Mouse (Mus musculus): ENCODE data around the gene Btnl10. TPM values are rescaled to one million over a fixed set of nuclear protein-coding genes. Genes with fewer than 3 reads are reported as not detected.

Gene Btnl10
- polyA plus RNA-seq, 1 experiment from 2014 or later, result not detected

DNA sequence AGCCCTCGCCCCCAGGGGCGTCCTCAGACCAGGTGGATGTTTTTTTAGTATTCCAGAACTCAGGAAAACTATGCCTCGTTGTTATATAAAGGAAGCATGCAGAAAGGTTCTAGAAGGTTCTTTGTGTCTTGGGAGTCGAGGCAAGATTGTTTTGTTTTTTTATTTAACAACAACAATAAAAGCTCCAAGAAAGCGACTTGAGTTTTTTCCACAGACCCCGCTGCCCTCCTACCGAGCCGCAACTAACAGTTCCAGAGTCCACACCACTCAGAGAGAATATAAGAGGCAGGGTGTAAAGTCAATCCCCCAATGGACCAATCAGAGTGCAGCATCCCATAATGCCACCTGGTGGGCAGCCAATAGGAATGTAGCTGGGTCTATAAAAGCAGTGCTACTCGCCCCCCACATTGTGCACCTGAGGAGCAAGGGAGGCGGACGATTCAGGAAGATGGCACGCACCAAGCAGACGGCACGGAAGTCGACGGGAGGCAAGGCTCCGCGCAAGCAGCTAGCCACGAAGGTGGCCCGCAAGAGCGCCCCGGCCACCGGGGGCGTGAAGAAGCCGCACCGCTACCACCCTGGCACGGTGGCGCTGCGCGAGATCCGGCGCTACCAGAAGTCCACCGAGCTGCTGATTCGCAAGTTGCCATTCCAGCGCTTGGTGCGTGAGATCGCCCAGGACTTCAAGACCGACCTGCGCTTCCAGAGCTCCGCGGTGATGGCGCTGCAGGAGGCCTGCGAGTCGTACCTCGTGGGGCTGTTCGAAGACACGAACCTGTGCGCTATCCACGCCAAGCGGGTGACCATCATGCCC is 43.9 kb downstream of the Btnl10 start:
- no peak overlapping the region for H3K4me2 ChIP-seq (ENCODE audit: low read depth, low read length)
- H3K9me3 ChIP-seq (ENCODE audit: control insufficient read depth, low read length), result no peaks in the 10 kb centered on the region
- no peak overlapping the region for H3K9ac ChIP-seq (replicated peaks; ENCODE audit: low read depth, low read length)
- H3K4me1 ChIP-seq (ENCODE audit: control insufficient read depth, insufficient read depth, low read length), result peaks cover 22% of the 10 kb centered on the region
- H3K4me3 ChIP-seq (ENCODE audit: low read depth, low read length), result no peak overlapping the region
- H3K27ac ChIP-seq (ENCODE audit: low read depth, low read length), result no peak overlapping the region
- no peak for ATAC-seq (ENCODE audit: low read depth)
- H3K27me3 ChIP-seq (ENCODE audit: control insufficient read depth, insufficient read depth, low read length), result no peaks in the 10 kb centered on the region
- no peaks in the 10 kb centered on the region for H3K36me3 ChIP-seq (ENCODE audit: control insufficient read depth, insufficient read depth, low read length)
- WGBS, result 64% methylated on average over 50 of the region's 50 CpGs

DNA sequence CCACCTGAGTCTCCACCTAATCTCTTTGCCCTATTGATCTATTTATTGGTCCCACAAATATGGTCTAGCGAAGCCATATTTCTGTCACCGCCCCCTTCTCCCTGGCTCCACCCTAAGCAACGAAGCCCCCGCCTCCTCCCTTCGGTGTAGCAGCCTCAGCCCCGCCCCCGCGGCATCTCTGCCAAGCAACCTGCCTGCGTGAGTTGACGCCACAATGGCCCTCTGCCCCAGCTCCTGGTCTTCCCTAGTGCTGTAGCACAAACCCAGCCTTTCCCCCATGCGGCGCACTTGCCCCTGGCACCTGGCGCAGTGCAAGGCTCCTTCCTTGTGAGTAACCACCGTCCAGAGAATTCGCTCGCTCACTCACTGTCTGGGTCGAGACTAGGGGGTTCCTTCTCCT is 45.8 kb downstream of the Btnl10 start:
- H3K27ac ChIP-seq (ENCODE audit: low read depth, low read length), result no peak overlapping the region
- no peak overlapping the region for H3K9ac ChIP-seq (replicated peaks; ENCODE audit: low read depth, low read length)
- H3K4me2 ChIP-seq (ENCODE audit: low read depth, low read length), result no peak overlapping the region
- peaks cover 6% of the 10 kb centered on the region; the same call in 1 of the 2 replicates for H3K4me1 ChIP-seq (ENCODE audit: control insufficient read depth, insufficient read depth, low read length)
- H3K36me3 ChIP-seq (ENCODE audit: control insufficient read depth, insufficient read depth, low read length), result no peaks in the 10 kb centered on the region; the same call in 1 of the 2 replicates
- H3K4me3 ChIP-seq (ENCODE audit: low read depth, low read length), result no peak overlapping the region
- H3K9me3 ChIP-seq (ENCODE audit: control insufficient read depth, low read length), result no peaks in the 10 kb centered on the region
- ATAC-seq (ENCODE audit: low read depth), result no peak
- no peaks in the 10 kb centered on the region for H3K27me3 ChIP-seq (ENCODE audit: control insufficient read depth, insufficient read depth, low read length)
- 35% methylated on average over 17 of the region's 17 CpGs for WGBS

DNA sequence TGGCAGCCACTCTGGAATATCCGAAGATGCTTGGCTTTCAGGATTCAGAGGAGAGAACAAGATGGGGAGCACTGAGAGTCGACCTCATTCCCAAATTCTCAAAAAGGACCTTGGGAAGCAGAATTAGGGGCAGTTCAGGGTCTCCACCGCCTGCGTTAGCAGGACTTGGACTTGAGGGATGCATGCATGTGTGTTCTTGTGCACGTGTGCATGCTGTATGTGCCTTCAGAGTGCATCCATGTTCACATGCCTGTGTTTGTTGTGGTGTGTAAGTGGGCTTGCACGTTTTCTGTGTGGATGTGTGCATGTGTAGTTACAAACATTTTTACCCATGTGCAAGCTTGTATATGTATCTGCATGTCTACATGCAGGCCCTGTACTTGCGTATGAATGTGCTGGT is 46.5 kb downstream of the Btnl10 start:
- WGBS, result 88% methylated on average over 7 of the region's 7 CpGs
- Histone ChIP-seq H3K9ac (replicated peaks; ENCODE audit: low read depth, low read length) (no peak overlapping the region), H3K27ac (ENCODE audit: low read depth, low read length) (no peak overlapping the region), H3K4me3 (ENCODE audit: low read depth, low read length) (no peak overlapping the region), H3K27me3 (ENCODE audit: control insufficient read depth, insufficient read depth, low read length) (no peaks in the 10 kb centered on the region), H3K4me1 (ENCODE audit: control insufficient read depth, insufficient read depth, low read length) (peaks cover 6% of the 10 kb centered on the region; the same call in 1 of the 2 replicates), H3K4me2 (ENCODE audit: low read depth, low read length) (no peak overlapping the region), H3K36me3 (ENCODE audit: control insufficient read depth, insufficient read depth, low read length) (no peaks in the 10 kb centered on the region; the same call in 1 of the 2 replicates), H3K9me3 (ENCODE audit: control insufficient read depth, low read length) (no peaks in the 10 kb centered on the region)
- ATAC-seq (ENCODE audit: low read depth), result no peak

DNA sequence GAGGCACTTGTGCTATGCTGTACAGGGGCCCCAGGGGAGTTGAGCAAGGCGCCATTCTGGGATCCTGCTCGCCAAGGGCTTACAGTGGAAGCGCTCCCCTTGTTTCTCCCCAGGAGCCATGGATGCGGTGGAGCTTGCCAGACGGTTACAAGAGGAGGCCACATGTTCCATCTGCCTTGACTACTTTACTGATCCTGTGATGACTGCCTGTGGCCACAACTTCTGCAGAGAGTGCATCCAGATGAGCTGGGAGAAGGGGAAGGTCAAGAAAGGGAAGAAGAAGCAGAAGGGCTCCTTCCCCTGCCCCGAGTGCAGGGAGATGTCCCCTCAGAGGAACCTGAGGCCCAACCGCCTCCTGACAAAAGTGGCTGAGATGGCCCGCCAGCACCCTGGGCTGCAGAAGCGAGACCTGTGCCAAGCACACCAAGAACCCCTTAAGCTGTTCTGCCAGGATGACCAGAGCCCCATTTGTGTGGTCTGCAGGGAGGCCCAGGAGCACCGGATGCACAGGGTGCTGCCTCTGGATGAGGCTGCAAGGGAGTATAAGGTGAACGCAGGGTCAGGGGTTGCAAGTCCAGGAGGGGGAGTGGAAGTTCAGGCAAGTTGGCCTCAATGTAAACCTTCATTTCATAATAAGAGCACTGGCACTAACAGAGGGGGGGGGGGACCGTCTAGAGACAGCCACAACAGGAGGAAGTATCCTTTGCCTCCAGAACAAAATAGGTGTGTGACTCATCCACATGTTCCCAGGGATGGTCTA is 47.5 kb downstream of the Btnl10 start:
- 48% methylated on average over 12 of the region's 12 CpGs for WGBS
- no peak overlapping the region for H3K9ac ChIP-seq (replicated peaks; ENCODE audit: low read depth, low read length)
- ATAC-seq (ENCODE audit: low read depth), result no peak

DNA sequence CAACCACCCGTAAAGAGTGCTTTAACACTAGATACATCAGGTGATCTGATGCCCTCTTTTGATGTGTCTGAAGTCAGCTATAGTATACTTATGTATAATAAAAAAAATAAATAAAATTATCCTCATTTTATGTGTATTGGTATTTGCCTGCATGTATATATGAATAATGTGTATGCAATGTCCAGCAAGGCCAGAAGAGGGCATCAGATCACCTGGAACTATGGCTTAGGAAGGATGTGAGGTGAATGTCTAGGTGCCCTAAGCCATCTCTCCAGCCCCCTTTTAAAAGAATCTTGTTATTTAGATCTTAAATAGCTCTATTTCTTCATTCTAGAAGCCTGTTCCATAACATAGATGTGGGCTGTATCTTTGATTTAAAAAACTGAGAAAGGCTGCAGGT is 49.6 kb downstream of the Btnl10 start:
- no peak for ATAC-seq (ENCODE audit: low read depth)
- Histone ChIP-seq H3K27ac (ENCODE audit: low read depth, low read length) (no peak overlapping the region), H3K27me3 (ENCODE audit: control insufficient read depth, insufficient read depth, low read length) (no peaks in the 10 kb centered on the region), H3K4me3 (ENCODE audit: low read depth, low read length) (no peak overlapping the region), H3K4me1 (ENCODE audit: control insufficient read depth, insufficient read depth, low read length) (no peaks in the 10 kb centered on the region), H3K9me3 (ENCODE audit: control insufficient read depth, low read length) (no peaks in the 10 kb centered on the region), H3K9ac (replicated peaks; ENCODE audit: low read depth, low read length) (no peak overlapping the region), H3K36me3 (ENCODE audit: control insufficient read depth, insufficient read depth, low read length) (no peaks in the 10 kb centered on the region; the same call in 1 of the 2 replicates), H3K4me2 (ENCODE audit: low read depth, low read length) (no peak overlapping the region)
- WGBS, result 93% methylated on average over 1 of the region's 1 CpGs

More for the DNA sequence above, 47.5 kb downstream of the Btnl10 start:
- no peaks in the 10 kb centered on the region; the same call in 1 of the 2 replicates for H3K36me3 ChIP-seq (ENCODE audit: control insufficient read depth, insufficient read depth, low read length)
- no peak overlapping the region for H3K4me2 ChIP-seq (ENCODE audit: low read depth, low read length)
- no peaks in the 10 kb centered on the region for H3K4me1 ChIP-seq (ENCODE audit: control insufficient read depth, insufficient read depth, low read length)
- no peaks in the 10 kb centered on the region for H3K27me3 ChIP-seq (ENCODE audit: control insufficient read depth, insufficient read depth, low read length)
- H3K9me3 ChIP-seq (ENCODE audit: control insufficient read depth, low read length), result no peaks in the 10 kb centered on the region
- no peak overlapping the region for H3K4me3 ChIP-seq (ENCODE audit: low read depth, low read length)
- H3K27ac ChIP-seq (ENCODE audit: low read depth, low read length), result no peak overlapping the region

DNA sequence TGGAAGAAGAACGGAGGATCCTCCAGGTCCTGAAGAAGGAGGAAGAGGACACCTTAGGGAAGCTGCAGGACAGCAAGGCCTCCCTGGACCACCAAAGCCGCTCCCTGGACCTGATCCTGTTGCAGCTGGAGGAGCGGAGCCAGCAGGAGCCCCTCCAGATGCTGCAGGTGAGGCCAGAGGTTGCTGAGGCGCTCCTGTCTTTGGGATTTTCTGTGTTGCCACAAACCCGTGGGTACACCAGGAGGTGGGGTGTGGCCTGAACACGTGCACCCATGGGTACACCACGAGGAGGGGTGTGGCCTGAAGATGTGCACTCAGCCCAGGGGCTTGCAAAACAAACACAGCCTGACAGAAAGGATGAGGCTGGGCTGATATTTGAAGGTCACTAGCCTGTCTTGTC is 50.8 kb downstream of the Btnl10 start:
- H3K4me3 ChIP-seq (ENCODE audit: low read depth, low read length), result no peak overlapping the region
- H3K36me3 ChIP-seq (ENCODE audit: control insufficient read depth, insufficient read depth, low read length), result no peaks in the 10 kb centered on the region; the same call in 1 of the 2 replicates
- no peak overlapping the region for H3K4me2 ChIP-seq (ENCODE audit: low read depth, low read length)
- ATAC-seq (ENCODE audit: low read depth), result no peak
- WGBS, result 88% methylated on average over 7 of the region's 7 CpGs
- no peak overlapping the region for H3K27ac ChIP-seq (ENCODE audit: low read depth, low read length)
- H3K27me3 ChIP-seq (ENCODE audit: control insufficient read depth, insufficient read depth, low read length), result no peaks in the 10 kb centered on the region
- no peak overlapping the region for H3K9ac ChIP-seq (replicated peaks; ENCODE audit: low read depth, low read length)
- H3K4me1 ChIP-seq (ENCODE audit: control insufficient read depth, insufficient read depth, low read length), result no peaks in the 10 kb centered on the region
- H3K9me3 ChIP-seq (ENCODE audit: control insufficient read depth, low read length), result no peaks in the 10 kb centered on the region

DNA sequence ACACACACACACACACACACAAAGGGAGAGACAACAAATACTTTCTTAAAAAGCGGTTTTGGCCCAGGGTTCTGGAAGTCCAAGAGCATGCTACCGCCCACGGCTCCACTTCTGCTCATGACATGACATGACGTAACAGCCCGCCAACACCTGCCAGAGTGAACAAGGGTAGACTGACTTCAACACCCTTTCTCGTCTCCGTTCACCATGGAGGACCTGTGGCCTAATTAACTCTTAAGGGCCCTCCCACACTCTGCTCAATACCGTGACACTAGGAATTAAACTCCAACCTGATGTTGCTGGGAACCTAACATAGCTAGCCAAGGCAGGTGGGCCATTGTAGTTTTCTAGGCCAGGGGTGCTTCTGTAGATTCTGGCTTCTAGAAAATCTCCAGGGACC is 51.3 kb downstream of the Btnl10 start:
- Histone ChIP-seq H3K9me3 (ENCODE audit: control insufficient read depth, low read length) (no peaks in the 10 kb centered on the region), H3K36me3 (ENCODE audit: control insufficient read depth, insufficient read depth, low read length) (no peaks in the 10 kb centered on the region; the same call in 1 of the 2 replicates), H3K27ac (ENCODE audit: low read depth, low read length) (no peak overlapping the region), H3K4me2 (ENCODE audit: low read depth, low read length) (no peak overlapping the region), H3K4me1 (ENCODE audit: control insufficient read depth, insufficient read depth, low read length) (no peaks in the 10 kb centered on the region), H3K9ac (replicated peaks; ENCODE audit: low read depth, low read length) (no peak overlapping the region), H3K4me3 (ENCODE audit: low read depth, low read length) (no peak overlapping the region), H3K27me3 (ENCODE audit: control insufficient read depth, insufficient read depth, low read length) (no peaks in the 10 kb centered on the region)
- no peak for ATAC-seq (ENCODE audit: low read depth)
- WGBS, result 94% methylated on average over 8 of the region's 8 CpGs

DNA sequence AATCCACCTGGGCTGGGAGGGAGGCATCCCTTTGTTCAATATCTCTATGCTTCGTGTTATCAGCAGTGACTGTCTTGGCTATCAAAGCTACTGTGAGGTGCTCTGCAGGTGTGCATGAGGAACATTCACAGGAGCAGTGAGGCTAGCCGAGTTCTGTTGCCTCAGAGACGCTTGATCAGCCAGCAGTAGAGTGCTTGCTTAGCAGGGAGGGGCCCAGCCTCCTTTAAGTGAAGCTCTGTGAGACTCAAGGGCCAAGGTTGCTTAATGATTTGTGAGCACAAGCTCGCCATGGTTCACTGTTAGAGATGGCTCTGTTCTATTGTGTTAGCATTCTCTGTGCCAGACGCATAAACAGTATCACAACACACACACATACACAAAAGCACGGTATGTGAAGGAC is 52.0 kb downstream of the Btnl10 start:
- no peaks in the 10 kb centered on the region for H3K27me3 ChIP-seq (ENCODE audit: control insufficient read depth, insufficient read depth, low read length)
- ATAC-seq (ENCODE audit: low read depth), result no peak
- H3K4me3 ChIP-seq (ENCODE audit: low read depth, low read length), result no peak overlapping the region
- WGBS, result 86% methylated on average over 6 of the region's 6 CpGs
- no peak overlapping the region for H3K27ac ChIP-seq (ENCODE audit: low read depth, low read length)
- H3K4me2 ChIP-seq (ENCODE audit: low read depth, low read length), result no peak overlapping the region
- no peaks in the 10 kb centered on the region for H3K4me1 ChIP-seq (ENCODE audit: control insufficient read depth, insufficient read depth, low read length)
- no peaks in the 10 kb centered on the region for H3K9me3 ChIP-seq (ENCODE audit: control insufficient read depth, low read length)
- H3K36me3 ChIP-seq (ENCODE audit: control insufficient read depth, insufficient read depth, low read length), result no peaks in the 10 kb centered on the region; the same call in 1 of the 2 replicates
- H3K9ac ChIP-seq (replicated peaks; ENCODE audit: low read depth, low read length), result no peak overlapping the region
